Mouse (Mus musculus): ENCODE data around the gene Pon3.

DNA sequence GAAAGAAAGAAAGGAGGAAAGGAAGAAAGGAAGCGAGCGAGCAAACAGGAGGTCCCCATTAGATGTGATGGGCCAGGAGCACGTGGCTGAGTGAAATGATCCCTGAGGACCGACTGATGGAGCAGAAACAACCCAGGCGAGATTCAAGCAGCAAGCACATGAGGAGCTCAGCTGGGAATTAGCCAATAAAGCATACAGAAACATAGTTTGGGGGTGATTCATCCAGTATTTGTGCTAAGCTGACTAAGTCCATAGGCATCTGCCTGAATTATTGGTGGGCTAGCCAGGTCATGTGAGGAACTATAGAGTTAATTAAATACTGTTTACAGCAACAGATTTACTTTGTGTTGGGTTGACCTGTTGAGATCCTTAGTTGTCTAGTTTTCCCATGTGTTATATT lies 75.4 kb downstream of the Pon3 start:
- no peak for TF ChIP-seq CTCF (IDR thresholded peaks at IDR 0.05; ENCODE audit: control insufficient read depth, insufficient read depth, low read length)
- TF ChIP-seq POLR2A (IDR thresholded peaks at IDR 0.05; ENCODE audit: borderline replicate concordance, control insufficient read depth, low read depth, low read length), result no peak

Measured in bone marrow, adult 2 months (tissue).